Mouse (Mus musculus): Measurements from ENCODE around the gene Serpine2.

Serpine2 gene

GRCm38 (mm10) chr1:79757161-79757560, 103.8 kb downstream of the Serpine2 start:
- no peak for DNase-seq (ENCODE audit: low spot score in 2 of 2)

GRCm38 (mm10) chr1:79756417-79756816, 104.6 kb downstream of the Serpine2 start:
- DNase-seq (ENCODE audit: low spot score in 2 of 2): no peak

- DNase-seq (ENCODE audit: low spot score in 2 of 2): no peak
These were observed 105.6 kb downstream of the Serpine2 start for GRCm38 (mm10) chr1:79755376-79755775.

GRCm38 (mm10) chr1:79754936-79755335, 106.0 kb downstream of the Serpine2 start:
- no peak for DNase-seq (ENCODE audit: low spot score in 2 of 2)

GRCm38 (mm10) chr1:79753456-79753855, 107.5 kb downstream of the Serpine2 start:
- no peak for DNase-seq (ENCODE audit: low spot score in 2 of 2)

- DNase-seq (ENCODE audit: low spot score in 2 of 2): no peak
These were observed 108.2 kb downstream of the Serpine2 start for GRCm38 (mm10) chr1:79752714-79753340.

GRCm38 (mm10) chr1:79752015-79752695, 108.8 kb downstream of the Serpine2 start:
- no peak for DNase-seq (ENCODE audit: low spot score in 2 of 2)

GRCm38 (mm10) chr1:79751186-79751585, 109.8 kb downstream of the Serpine2 start:
- no peak for DNase-seq (ENCODE audit: low spot score in 2 of 2)

- DNase-seq (ENCODE audit: low spot score in 2 of 2): no peak
These were observed 114.9 kb downstream of the Serpine2 start for GRCm38 (mm10) chr1:79746056-79746455.
